Mouse (Mus musculus): ENCODE measurements around the gene Rhbg. TPM values are rescaled to one million over a fixed set of nuclear protein-coding genes. Genes with fewer than 3 reads are reported as not detected.

Rhbg gene
- total and polyA plus RNA-seq, 2 experiments from 2014 or later: 0.19 to 0.21 TPM

DNA sequence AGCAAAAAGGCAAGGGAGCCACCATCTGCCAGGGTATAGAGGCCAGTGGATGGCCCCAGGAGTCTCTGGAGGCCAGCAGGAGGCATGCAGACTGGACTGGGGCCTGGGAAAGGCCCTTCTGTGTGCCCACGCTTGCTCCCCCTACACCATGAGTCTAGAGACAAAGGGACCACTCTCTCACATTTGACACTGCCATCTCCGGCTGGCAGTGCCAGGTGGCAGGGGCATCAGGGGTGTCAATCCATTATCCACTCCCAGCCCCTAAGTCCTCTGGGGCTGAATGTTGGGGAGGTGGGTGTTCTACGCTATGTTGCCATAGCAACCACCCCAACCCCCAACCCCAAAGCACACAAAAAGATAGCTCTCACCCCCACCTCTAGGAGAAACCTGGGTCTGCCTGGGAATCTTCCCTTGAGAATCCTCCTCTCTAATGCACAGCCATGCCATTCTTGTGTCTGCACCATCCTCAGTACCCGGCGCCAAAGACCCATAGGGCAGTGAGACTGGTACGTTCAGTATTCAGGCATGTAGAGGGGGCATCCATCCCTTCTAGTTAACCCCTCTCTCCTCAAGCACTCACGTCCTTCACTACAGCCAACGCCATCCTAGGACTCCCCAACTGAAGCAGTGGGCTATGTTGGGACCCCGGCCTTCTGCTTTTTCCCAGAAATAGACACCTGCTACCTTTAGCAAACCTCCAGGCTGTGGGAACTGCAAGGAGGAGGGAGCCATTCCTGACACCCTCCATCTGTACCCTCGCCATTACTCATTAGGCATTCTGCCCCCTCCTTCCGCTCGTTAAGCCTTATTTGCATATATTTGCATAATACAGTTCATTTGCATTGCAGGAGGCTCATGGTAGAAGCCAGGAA is 32.8 kb downstream of the Rhbg start:
- H3K27ac ChIP-seq (ENCODE audit: low read depth, low read length): peak overlapping the region; percentile 95
- H3K27me3 ChIP-seq (ENCODE audit: insufficient read depth, low read length): no peaks in the 10 kb centered on the region
- H3K4me2 ChIP-seq (ENCODE audit: low read depth): peak overlapping the region; percentile 97
- WGBS: 11% methylated on average over 12 of the region's 12 CpGs
- H3K36me3 ChIP-seq (ENCODE audit: insufficient read depth): peaks cover 67% of the 10 kb centered on the region
- peak; percentile 43; the same call in 1 of the 2 replicates for TF ChIP-seq CTCF (IDR thresholded peaks at IDR 0.05; ENCODE audit: low read depth)
- DNase-seq: peak; percentile 93
- no peak overlapping the region for H3K4me3 ChIP-seq (ENCODE audit: low read depth, low read length)
- no peaks in the 10 kb centered on the region for H3K9me3 ChIP-seq (ENCODE audit: low read length)
- ATAC-seq: peak; percentile 83
- peak overlapping the region; percentile 50 for H3K9ac ChIP-seq
- peaks cover 69% of the 10 kb centered on the region for H3K4me1 ChIP-seq (ENCODE audit: insufficient read depth)

DNA sequence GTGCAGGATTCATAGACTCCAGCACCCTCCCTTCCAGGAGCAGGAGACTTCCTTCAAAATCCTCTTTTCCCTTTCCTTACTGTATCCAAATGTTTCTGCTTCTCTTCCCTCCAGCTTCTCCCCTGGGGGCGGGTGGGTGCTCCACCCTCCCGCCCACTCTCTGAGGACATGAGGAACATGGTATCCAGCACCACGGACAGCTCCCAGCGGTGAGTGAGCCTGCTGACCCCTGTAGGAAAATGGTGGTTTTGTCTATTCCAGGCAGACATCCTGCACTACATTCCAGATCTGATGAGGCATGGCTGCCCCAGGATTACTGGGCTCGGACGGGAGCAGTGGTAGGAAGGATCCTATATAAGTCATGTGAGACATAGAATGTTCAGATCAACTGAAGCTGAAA is 33.7 kb downstream of the Rhbg start:
- H3K36me3 ChIP-seq (ENCODE audit: insufficient read depth): peaks cover 63% of the 10 kb centered on the region
- H3K27me3 ChIP-seq (ENCODE audit: insufficient read depth, low read length): no peaks in the 10 kb centered on the region
- H3K4me2 ChIP-seq (ENCODE audit: low read depth): peak overlapping the region; percentile 97
- H3K9ac ChIP-seq: peak overlapping the region; percentile 50
- peaks cover 67% of the 10 kb centered on the region for H3K4me1 ChIP-seq (ENCODE audit: insufficient read depth)
- peak; percentile 59 for DNase-seq
- H3K27ac ChIP-seq (ENCODE audit: low read depth, low read length): peak overlapping the region; percentile 95
- TF ChIP-seq CTCF (IDR thresholded peaks at IDR 0.05; ENCODE audit: low read depth): peak; percentile 33; the same call in 1 of the 2 replicates
- H3K9me3 ChIP-seq (ENCODE audit: low read length): no peaks in the 10 kb centered on the region
- 8% methylated on average over 6 of the region's 6 CpGs for WGBS
- ATAC-seq: no peak
- H3K4me3 ChIP-seq (ENCODE audit: low read depth, low read length): no peak overlapping the region

DNA sequence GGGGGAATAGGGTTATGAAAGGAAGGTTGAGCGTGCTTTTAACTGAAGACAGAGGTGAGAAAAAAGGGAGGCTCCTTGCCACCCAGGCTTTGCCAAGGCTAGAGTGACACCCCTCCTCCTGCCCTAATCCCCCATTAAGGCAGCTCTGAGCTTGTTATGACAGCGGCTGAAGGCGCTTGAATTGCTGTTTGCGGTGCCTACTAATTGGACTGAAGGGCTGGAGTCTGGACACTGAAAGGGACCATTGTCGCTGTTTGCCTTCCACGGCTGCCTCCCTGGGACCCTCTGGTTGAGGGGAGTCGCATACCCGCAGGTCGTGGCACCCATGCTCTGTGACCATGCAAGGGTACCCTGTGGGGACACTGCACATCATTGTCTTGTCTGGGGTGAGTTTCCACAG is 34.6 kb downstream of the Rhbg start:
- Histone ChIP-seq H3K27me3 (ENCODE audit: insufficient read depth, low read length) (no peaks in the 10 kb centered on the region), H3K4me3 (ENCODE audit: low read depth, low read length) (peak overlapping the region; percentile 11), H3K27ac (ENCODE audit: low read depth, low read length) (peak overlapping the region; percentile 95), H3K36me3 (ENCODE audit: insufficient read depth) (peaks cover 60% of the 10 kb centered on the region), H3K9me3 (ENCODE audit: low read length) (no peaks in the 10 kb centered on the region), H3K4me2 (ENCODE audit: low read depth) (peak overlapping the region; percentile 97), H3K9ac (peak overlapping the region; percentile 50), H3K4me1 (ENCODE audit: insufficient read depth) (peaks cover 59% of the 10 kb centered on the region)
- no peak for TF ChIP-seq CTCF (IDR thresholded peaks at IDR 0.05; ENCODE audit: low read depth)
- DNase-seq (peak; percentile 70), ATAC-seq (0 out of 2 replicates have a peak, but pooled peaks have one; percentile 2)
- WGBS: 5% methylated on average over 9 of the region's 9 CpGs

DNA sequence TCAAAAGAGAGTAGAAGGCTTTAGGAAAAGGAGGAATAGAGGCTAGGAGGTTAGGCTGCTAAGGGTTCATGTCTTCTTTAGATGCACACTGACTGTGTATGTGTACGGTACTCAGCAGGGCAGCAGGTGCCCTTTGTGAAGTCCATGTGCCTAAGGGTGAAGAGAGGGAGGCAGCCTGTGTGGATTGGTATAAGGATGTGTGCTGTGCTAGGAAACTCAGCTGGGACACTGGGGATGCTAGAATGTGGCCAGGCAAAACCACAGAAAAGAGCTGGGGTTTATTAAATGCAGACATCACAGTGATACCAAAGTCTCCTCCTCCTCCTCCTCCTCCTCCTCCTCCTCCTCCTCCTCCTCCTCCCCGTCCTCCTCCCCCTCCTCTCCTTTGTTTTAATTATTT is 36.8 kb downstream of the Rhbg start:
- TF ChIP-seq CTCF (IDR thresholded peaks at IDR 0.05; ENCODE audit: low read depth): no peak
- Histone ChIP-seq H3K27ac (ENCODE audit: low read depth, low read length) (peak overlapping the region; percentile 95), H3K4me2 (ENCODE audit: low read depth) (peak overlapping the region; percentile 97), H3K4me3 (ENCODE audit: low read depth, low read length) (peak overlapping the region; percentile 78), H3K9ac (peak overlapping the region; percentile 96), H3K9me3 (ENCODE audit: low read length) (no peaks in the 10 kb centered on the region), H3K36me3 (ENCODE audit: insufficient read depth) (peaks cover 43% of the 10 kb centered on the region), H3K27me3 (ENCODE audit: insufficient read depth, low read length) (no peaks in the 10 kb centered on the region), H3K4me1 (ENCODE audit: insufficient read depth) (peaks cover 54% of the 10 kb centered on the region)
- DNase-seq: peak; percentile 54
- 45% methylated on average over 1 of the region's 2 CpGs for WGBS
- no peak for ATAC-seq

DNA sequence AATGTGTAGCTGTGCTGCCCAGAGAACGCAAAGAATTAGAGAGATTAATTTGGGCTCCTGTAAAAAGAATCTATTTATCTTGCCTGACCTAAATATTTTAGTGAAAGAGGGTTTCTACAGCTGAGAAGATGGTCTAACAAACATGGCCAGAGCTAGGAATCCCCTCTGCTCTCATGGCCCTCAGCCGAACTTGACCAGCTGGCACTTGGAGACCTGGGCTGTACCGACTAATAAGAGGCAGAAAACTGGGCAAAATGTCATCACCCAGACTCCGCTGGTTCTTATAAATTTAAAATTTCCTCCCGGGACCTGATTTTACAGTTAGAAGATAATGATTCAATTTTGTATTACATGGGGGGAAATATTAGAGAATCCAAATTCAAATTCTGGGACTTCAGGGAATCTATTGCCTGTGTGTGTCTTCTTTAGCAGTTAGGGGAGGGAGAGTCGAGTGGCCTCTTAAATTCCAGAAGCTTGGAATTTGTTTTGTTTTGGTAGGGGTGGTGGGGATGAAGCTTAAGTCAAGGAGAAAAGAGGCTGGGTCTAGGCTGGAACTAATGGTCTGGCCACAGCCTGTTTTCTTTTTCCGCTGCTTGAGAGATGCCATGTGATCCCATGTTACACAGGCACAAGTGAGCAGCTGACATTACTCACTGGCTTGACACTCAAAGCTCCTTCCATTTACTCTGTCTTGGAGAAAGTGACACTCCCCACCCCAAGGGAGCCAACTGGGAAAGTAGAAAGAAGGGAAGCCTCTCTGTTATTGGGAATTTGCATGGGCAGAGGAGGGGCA is 37.8 kb downstream of the Rhbg start:
- 16% methylated on average over 7 of the region's 7 CpGs for WGBS
- H3K9me3 ChIP-seq (ENCODE audit: low read length): no peaks in the 10 kb centered on the region
- H3K4me2 ChIP-seq (ENCODE audit: low read depth): peak overlapping the region; percentile 97
- H3K4me3 ChIP-seq (ENCODE audit: low read depth, low read length): peak overlapping the region; percentile 78
- peak overlapping the region; percentile 95 for H3K27ac ChIP-seq (ENCODE audit: low read depth, low read length)
- H3K4me1 ChIP-seq (ENCODE audit: insufficient read depth): peaks cover 45% of the 10 kb centered on the region
- no peaks in the 10 kb centered on the region for H3K27me3 ChIP-seq (ENCODE audit: insufficient read depth, low read length)
- ATAC-seq (no peak), DNase-seq (peak; percentile 69)
- no peak for TF ChIP-seq CTCF (IDR thresholded peaks at IDR 0.05; ENCODE audit: low read depth)
- peaks cover 41% of the 10 kb centered on the region for H3K36me3 ChIP-seq (ENCODE audit: insufficient read depth)
- peak overlapping the region; percentile 96 for H3K9ac ChIP-seq

DNA sequence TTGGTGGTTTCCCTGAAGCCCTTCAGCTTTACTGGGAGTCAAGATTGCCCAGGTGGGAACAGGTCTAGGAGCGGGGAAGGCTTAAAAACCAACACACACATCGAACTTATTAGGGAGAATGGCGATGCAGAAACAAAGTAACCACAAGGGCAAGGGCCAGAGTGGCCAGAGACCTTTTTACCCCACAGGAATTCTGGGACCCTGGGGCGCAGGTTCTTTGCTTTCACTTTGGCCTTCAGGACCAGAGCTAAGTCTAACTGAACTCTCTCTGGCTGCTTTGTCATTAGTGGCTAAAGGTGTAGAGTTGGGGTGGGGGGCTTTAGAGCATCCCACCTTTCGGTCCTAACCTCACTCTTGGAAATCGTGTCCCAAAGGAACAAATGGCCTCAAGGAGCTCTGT is 38.4 kb downstream of the Rhbg start:
- Histone ChIP-seq H3K4me3 (ENCODE audit: low read depth, low read length) (peak overlapping the region; percentile 78), H3K4me1 (ENCODE audit: insufficient read depth) (peaks cover 39% of the 10 kb centered on the region), H3K4me2 (ENCODE audit: low read depth) (peak overlapping the region; percentile 97), H3K9me3 (ENCODE audit: low read length) (no peaks in the 10 kb centered on the region), H3K27ac (ENCODE audit: low read depth, low read length) (peak overlapping the region; percentile 95), H3K36me3 (ENCODE audit: insufficient read depth) (peaks cover 38% of the 10 kb centered on the region), H3K9ac (peak overlapping the region; percentile 96), H3K27me3 (ENCODE audit: insufficient read depth, low read length) (no peaks in the 10 kb centered on the region)
- DNase-seq (peak; percentile 55), ATAC-seq (no peak)
- TF ChIP-seq CTCF (IDR thresholded peaks at IDR 0.05; ENCODE audit: low read depth): no peak
- 10% methylated on average over 6 of the region's 6 CpGs for WGBS
